23 mouse cellular contexts compared by ENCODE assay signal in the genomic region with DNA sequence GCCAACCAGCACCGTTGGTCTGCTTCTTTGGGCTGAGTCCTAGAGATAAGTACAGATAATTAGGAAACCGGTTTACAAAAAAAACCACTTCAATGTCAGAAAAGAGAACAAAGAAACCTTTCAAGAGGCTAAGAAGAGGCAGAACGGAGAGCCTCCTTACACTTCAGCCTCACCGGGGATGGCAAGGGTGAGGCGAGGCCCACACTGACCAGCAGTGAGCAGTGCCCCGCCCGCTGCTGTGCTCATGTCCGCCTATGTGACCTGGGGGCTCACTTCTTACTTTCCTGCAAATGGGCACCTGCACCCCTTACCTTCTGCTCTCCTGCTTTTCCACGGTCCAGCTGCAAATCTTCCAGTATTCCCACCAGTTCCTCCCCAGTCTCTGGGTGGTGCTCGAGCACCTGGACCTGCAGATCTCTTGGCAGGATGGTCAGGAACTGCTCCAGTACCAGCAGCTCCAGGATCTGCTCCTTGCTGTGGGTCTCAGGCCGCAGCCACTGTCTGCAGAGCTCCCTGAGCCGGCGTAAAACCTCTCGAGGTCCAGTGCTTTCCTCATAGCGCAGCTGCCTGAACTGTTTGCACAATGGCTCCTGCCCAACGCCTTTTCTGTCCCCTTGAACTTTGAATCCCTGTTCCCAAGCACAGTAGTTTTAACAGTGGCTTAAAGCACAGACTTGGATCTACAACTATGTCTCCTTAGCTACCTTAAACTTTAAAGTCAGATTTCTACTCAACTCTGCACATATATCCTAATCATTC. TPM values are rescaled to one million over a fixed set of nuclear protein-coding genes. Genes with fewer than 3 reads are reported as not detected.
A peak's percentile ranks its signal among the peaks of the same experiment; 100 is the strongest.
DNase-seq lines count a peak whose midpoint lies in the region; ATAC-seq and TF ChIP-seq lines count a peak whose summit lies in the region.
"Had no signal": no experiment of that assay in that cellular context is flagged by ENCODE, and none has a peak within 500 bp of the region (broad histone marks: within the 10 kb centered on the region; RNA-seq: fewer than 3 reads in every experiment).

No protein-coding gene starts in this region.

- TF ChIP-seq CTCF in liver, embryonic 14.5 days (IDR thresholded peaks at IDR 0.05; ENCODE audit: low read depth): no peak

- no peak for TF ChIP-seq EP300 in liver, embryonic 14.5 days (IDR thresholded peaks at IDR 0.05; ENCODE audit: low read depth)

- H3K27ac ChIP-seq in heart, embryonic 11.5 days (ENCODE audit: low read depth, low read length): no peak overlapping the region
- no peak overlapping the region for H3K27ac ChIP-seq in liver, embryonic 14.5 days
- peak overlapping the region; percentile 51 for H3K27ac ChIP-seq in liver, embryonic 16.5 days (ENCODE audit: low read length)
- H3K27ac ChIP-seq: embryonic facial prominence, embryonic 15.5 days; heart, embryonic 13.5 days; hindbrain, embryonic 13.5 days; limb, embryonic 10.5 days; macrophage had no signal

- H3K4me1 ChIP-seq in heart, embryonic 11.5 days (ENCODE audit: control insufficient read depth, insufficient read depth, low read length): peaks cover 6% of the 10 kb centered on the region; the same call in 1 of the 2 replicates
- peaks cover 2 to 11% of the 10 kb centered on the region in 2 experiments; a peak in 3 of 4 replicates for H3K4me1 ChIP-seq in liver, embryonic 14.5 days (replicated peaks; ENCODE audit: control insufficient read depth in 2 of 2, insufficient read depth in 2 of 2, low read length in 1 of 2)
- peaks cover 4% of the 10 kb centered on the region for H3K4me1 ChIP-seq in liver, embryonic 16.5 days (ENCODE audit: control insufficient read depth, low read depth, low read length)

- peaks cover 29% of the 10 kb centered on the region for H3K36me3 ChIP-seq in heart, embryonic 11.5 days (ENCODE audit: control insufficient read depth, insufficient read depth, low read length)
- H3K36me3 ChIP-seq in liver, embryonic 14.5 days (replicated peaks; ENCODE audit: control insufficient read depth, insufficient read depth, low read depth): peaks cover 12% of the 10 kb centered on the region
- peaks cover 9% of the 10 kb centered on the region; the same call in 1 of the 2 replicates for H3K36me3 ChIP-seq in liver, embryonic 16.5 days (ENCODE audit: control insufficient read depth, insufficient read depth)

- H3K4me2 ChIP-seq in heart, embryonic 11.5 days: no peak overlapping the region
- H3K4me2 ChIP-seq in liver, embryonic 14.5 days (ENCODE audit: low read depth): peak overlapping the region; percentile 6; the same call in 1 of the 2 replicates
- H3K4me2 ChIP-seq in liver, embryonic 16.5 days (ENCODE audit: low read depth, low read length): no peak overlapping the region
- H3K4me2 ChIP-seq: embryonic facial prominence, embryonic 15.5 days; heart, embryonic 13.5 days; hindbrain, embryonic 13.5 days; midbrain, embryonic 11.5 days had no signal

- no peaks in the 10 kb centered on the region for H3K9me3 ChIP-seq in heart, embryonic 11.5 days (replicated peaks; ENCODE audit: control insufficient read depth, low read length)
- H3K9me3 ChIP-seq in liver, embryonic 14.5 days (ENCODE audit: control insufficient read depth, low read length): no peaks in the 10 kb centered on the region
- no peaks in the 10 kb centered on the region for H3K9me3 ChIP-seq in liver, embryonic 16.5 days (replicated peaks; ENCODE audit: control insufficient read depth, low read length)
- H3K9me3 ChIP-seq: embryonic facial prominence, embryonic 15.5 days; heart, embryonic 13.5 days; hindbrain, embryonic 13.5 days; limb, embryonic 10.5 days had no signal

- H3K9ac ChIP-seq in heart, embryonic 11.5 days (ENCODE audit: low read depth, low read length): no peak overlapping the region
- H3K9ac ChIP-seq in liver, embryonic 14.5 days (replicated peaks): no peak overlapping the region
- H3K9ac ChIP-seq in liver, embryonic 16.5 days (ENCODE audit: low read depth, low read length): no peak overlapping the region
- H3K9ac ChIP-seq: embryonic facial prominence, embryonic 15.5 days; heart, embryonic 13.5 days; hindbrain, embryonic 13.5 days had no signal

- 78% methylated on average over 16 of the region's 16 CpGs for whole genome bisulfite sequencing in heart, embryonic 11.5 days (ENCODE audit: insufficient replicate concordance)
- 74% methylated on average over 16 of the region's 16 CpGs for WGBS in liver, embryonic 14.5 days (ENCODE audit: insufficient replicate concordance)
- WGBS in liver, embryonic 16.5 days (ENCODE audit: insufficient replicate concordance): 72% methylated on average over 16 of the region's 16 CpGs

- no peak overlapping the region for H3K4me3 ChIP-seq in heart, embryonic 11.5 days (ENCODE audit: low read depth, low read length)
- no peak overlapping the region for H3K4me3 ChIP-seq in liver, embryonic 14.5 days (ENCODE audit: insufficient read depth in 1 of 2, low read depth in 2 of 2, low read length in 2 of 2)
- H3K4me3 ChIP-seq in liver, embryonic 16.5 days (ENCODE audit: low read depth, low read length): no peak overlapping the region
- H3K4me3 ChIP-seq: embryonic facial prominence, embryonic 15.5 days; heart, embryonic 13.5 days; hindbrain, embryonic 13.5 days; limb, embryonic 10.5 days had no signal

- H3K27me3 ChIP-seq in heart, embryonic 11.5 days (ENCODE audit: control insufficient read depth, insufficient read depth, low read length): no peaks in the 10 kb centered on the region
- H3K27me3 ChIP-seq in liver, embryonic 14.5 days (ENCODE audit: control insufficient read depth, insufficient read depth, low read length): no peaks in the 10 kb centered on the region
- no peaks in the 10 kb centered on the region for H3K27me3 ChIP-seq in liver, embryonic 16.5 days (ENCODE audit: control insufficient read depth, insufficient read depth, low read depth, low read length)
- H3K27me3 ChIP-seq: embryonic facial prominence, embryonic 15.5 days; heart, embryonic 13.5 days; hindbrain, embryonic 13.5 days had no signal

- ATAC-seq in heart, embryonic 11.5 days (replicated peaks; ENCODE audit: insufficient number of reproducible peaks, low FRiP score, low TSS enrichment): no peak
- no peak for ATAC-seq in liver, embryonic 14.5 days (ENCODE audit: insufficient read depth)
- peak; percentile 66 for ATAC-seq in liver, embryonic 16.5 days (ENCODE audit: low read depth)
- ATAC-seq: activated CD4-positive, CD25-positive, alpha-beta regulatory T cell, adult 4 months; forebrain, embryonic 16.5 days; inflammation-experienced regulatory T-cells, adult 6 months had no signal

- DNase-seq in heart, adult 11 months: peak; percentile 68
- DNase-seq in liver, embryonic 14.5 days (ENCODE audit: low read depth in 3 of 3, low spot score in 3 of 3): no peak
- DNase-seq in liver: no peak
- peak; percentile 32 to 55 for DNase-seq in lung, postnatal 4 days
- no peak for DNase-seq in thymus, postnatal 25 days
- DNase-seq in cerebellum, postnatal 36 days: no peak
- DNase-seq: adrenal gland, postnatal 14 days; cerebellum, adult 9-11 months; embryo, embryonic 11 days; kidney, postnatal 4 days; thymus, adult 18-20 months had no signal

RNA-seq across cellular contexts. Expression of a gene that starts 5.5 kb away (rescaled TPM):
- 20.3 and 26.7 TPM in 2 replicates for polyA plus RNA-seq in heart, embryonic 11.5 days (2014; fragmentation: Nextera tagmentation; extraction: Ambion mirVana)
- 7.0 and 9.5 TPM in 2 replicates for polyA plus RNA-seq in liver, embryonic 14.5 days (2012; rRNA removed)
- 4.2 and 4.6 TPM in 2 replicates for polyA plus RNA-seq in liver, embryonic 14.5 days (2014; fragmentation: Nextera tagmentation; extraction: Ambion mirVana)
- 12.0 and 13.3 TPM in 2 replicates for polyA plus RNA-seq in liver, embryonic 16.5 days (2015; fragmentation: Nextera tagmentation; extraction: Ambion mirVana)

RNA-seq across cellular contexts. Expression of a gene that starts 7.2 kb away (rescaled TPM):
- polyA plus RNA-seq in heart, embryonic 11.5 days (2014; fragmentation: Nextera tagmentation; extraction: Ambion mirVana): 2.3 and 3.6 TPM in 2 replicates
- polyA plus RNA-seq in liver, embryonic 14.5 days (2012; rRNA removed): 0.94 and 1.3 TPM in 2 replicates
- 1.2 and 2.0 TPM in 2 replicates for polyA plus RNA-seq in liver, embryonic 14.5 days (2014; fragmentation: Nextera tagmentation; extraction: Ambion mirVana)
- 0.82 and 0.97 TPM in 2 replicates for polyA plus RNA-seq in liver, embryonic 16.5 days (2015; fragmentation: Nextera tagmentation; extraction: Ambion mirVana)
- polyA plus RNA-seq: macrophage had no signal

RNA-seq across cellular contexts. Expression of a gene that starts 20.3 kb away (rescaled TPM):
- polyA plus RNA-seq in heart, embryonic 11.5 days (2014; fragmentation: Nextera tagmentation; extraction: Ambion mirVana): 2.0 and 2.6 TPM in 2 replicates
- polyA plus RNA-seq in liver, embryonic 14.5 days (2012; rRNA removed): 0.19 and 0.25 TPM in 2 replicates
- polyA plus RNA-seq in liver, embryonic 14.5 days (2014; fragmentation: Nextera tagmentation; extraction: Ambion mirVana): 0.40 and 0.65 TPM in 2 replicates
- 0.79 and 1.0 TPM in 2 replicates for polyA plus RNA-seq in liver, embryonic 16.5 days (2015; fragmentation: Nextera tagmentation; extraction: Ambion mirVana)
- polyA plus RNA-seq: activated CD4-positive, CD25-positive, alpha-beta regulatory T cell, adult 4 months had no signal

RNA-seq across cellular contexts. Expression of a gene that starts 30.7 kb away (rescaled TPM):
- 1.2 and 1.8 TPM in 2 replicates for polyA plus RNA-seq in heart, embryonic 11.5 days (2014; fragmentation: Nextera tagmentation; extraction: Ambion mirVana)
- 0.16 and 0.21 TPM in 2 replicates for polyA plus RNA-seq in liver, embryonic 14.5 days (2012; rRNA removed)
- 0.19 and 0.30 TPM in 2 replicates for polyA plus RNA-seq in liver, embryonic 14.5 days (2014; fragmentation: Nextera tagmentation; extraction: Ambion mirVana)
- 0.44 TPM in 2 replicates for polyA plus RNA-seq in liver, embryonic 16.5 days (2015; fragmentation: Nextera tagmentation; extraction: Ambion mirVana)
- polyA plus RNA-seq: activated CD4-positive, CD25-positive, alpha-beta regulatory T cell, adult 4 months; inflammation-experienced regulatory T-cells, adult 6 months had no signal

RNA-seq across cellular contexts. Expression of a gene that starts 31.2 kb away (rescaled TPM):
- not detected in 2 replicates for polyA plus RNA-seq in heart, embryonic 11.5 days (2014; fragmentation: Nextera tagmentation; extraction: Ambion mirVana)
- not detected in 2 replicates for polyA plus RNA-seq in liver, embryonic 14.5 days (2012; rRNA removed)
- polyA plus RNA-seq in liver, embryonic 14.5 days (2014; fragmentation: Nextera tagmentation; extraction: Ambion mirVana): not detected in 2 replicates
- not detected in 2 replicates for polyA plus RNA-seq in liver, embryonic 16.5 days (2015; fragmentation: Nextera tagmentation; extraction: Ambion mirVana)
- polyA plus RNA-seq: activated CD4-positive, CD25-positive, alpha-beta regulatory T cell, adult 4 months; brain, embryonic 14.5 days; forebrain, embryonic 16.5 days; heart, embryonic 13.5 days; hindbrain, embryonic 13.5 days; inflammation-experienced regulatory T-cells, adult 6 months; limb, embryonic 10.5 days; macrophage; midbrain, embryonic 11.5 days had no signal

Comparison
In these comparisons a context has a peak if more than half of its experiments do, and no peak if none do; other contexts are left out.
1. DNase-seq: peak in heart, adult 11 months (single experiment) and lung, postnatal 4 days (2 of 2); none in liver, embryonic 14.5 days (0 of 3), liver (single experiment), thymus, postnatal 25 days (single experiment) and cerebellum, postnatal 36 days (0 of 2).